Mouse (Mus musculus): Measurements from ENCODE around the gene Spats1. TPM values are rescaled to one million over a fixed set of nuclear protein-coding genes. Genes with fewer than 3 reads are reported as not detected.
"Not testable (repeated sequence)": the region's sequence is repeated elsewhere in the genome, so short reads cannot be mapped to it uniquely, and the experiment has no call there.

Spats1 gene
- polyA plus RNA-seq, 1 experiment from 2014 or later = 0.51 TPM

DNA sequence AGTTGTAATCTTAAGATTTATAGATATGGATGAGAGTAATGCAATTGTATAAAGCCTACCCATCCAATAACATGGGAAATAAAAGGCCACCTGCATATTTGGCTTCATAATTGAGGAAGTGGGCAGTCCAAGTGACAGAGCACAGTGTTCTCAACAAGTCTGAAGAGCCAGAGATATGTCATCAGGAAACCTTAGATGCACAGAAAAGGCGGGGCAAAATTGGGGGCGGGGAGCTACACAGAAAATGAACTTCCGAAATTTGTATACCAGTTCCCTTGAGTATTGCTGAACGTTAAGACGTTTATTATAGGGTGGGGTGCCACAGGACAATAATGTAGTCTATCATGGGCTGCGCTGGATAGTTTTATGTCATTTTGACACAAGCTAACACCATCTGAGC lies 25.1 kb downstream of the Spats1 start:
- in situ Hi-C loops (cut with MboI; ENCODE audit: low pct_unique_long_range_greater_than_20kb) = no loop called here
- ATAC-seq = no peak

GRCm38 (mm10) chr17:45449586-45449985 lies 25.6 kb downstream of the Spats1 start:
- H3K27me3 ChIP-seq = no peaks in the 10 kb centered on the region
- POLR2A ChIA-PET = no interaction called here
- in situ Hi-C loops (cut with MboI; ENCODE audit: low pct_unique_long_range_greater_than_20kb) = no loop called here
- DNase-seq (ENCODE audit: low read depth, low spot score) (no peak), ATAC-seq (no peak)
- no peak for TF ChIP-seq CTCF (IDR thresholded peaks at IDR 0.05)
- CTCF ChIA-PET = interaction anchor here (1.0 kb wide), 1 partner anchor 16 kb away, joined by 3 read pairs; no protein-coding TSS in a partner anchor

More for the DNA sequence above, 25.1 kb downstream of the Spats1 start:
- no peaks in the 10 kb centered on the region for H3K27me3 ChIP-seq
- no peak for TF ChIP-seq CTCF (IDR thresholded peaks at IDR 0.05)
- DNase-seq (ENCODE audit: low read depth, low spot score) = no peak
- ChIA-PET CTCF (interaction anchor here (1.0 kb wide), 1 partner anchor 17 kb away, joined by 3 read pairs; no protein-coding TSS in a partner anchor), POLR2A (interaction anchor here (0.7 kb wide), 2 partner anchors 13 to 485 kb away, joined by 3 to 6 read pairs; no protein-coding TSS in a partner anchor)

DNA sequence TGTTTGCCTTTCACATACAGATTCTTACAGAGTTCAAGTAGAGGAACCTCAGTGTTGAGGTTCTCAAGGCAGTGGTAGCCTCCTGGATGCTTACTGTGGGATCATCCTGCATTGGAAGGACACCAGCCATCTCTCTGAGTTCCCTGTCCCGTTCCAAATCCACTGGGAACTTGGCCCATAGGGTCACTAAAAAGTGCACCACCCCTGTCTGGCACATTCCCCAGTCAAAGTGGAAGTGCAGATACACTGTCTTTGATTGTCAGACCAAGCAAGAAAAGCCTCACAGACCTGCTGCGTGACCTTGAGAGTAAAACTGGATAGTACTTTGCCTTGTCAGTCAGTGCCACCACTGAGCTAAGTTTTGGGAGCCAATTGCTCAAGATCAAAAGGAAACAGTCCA lies 28.2 kb downstream of the Spats1 start:
- ChIA-PET POLR2A (no interaction called here), CTCF (interaction anchor here (1.5 kb wide), 1 partner anchor 12 kb away, joined by 3 read pairs; no protein-coding TSS in a partner anchor)
- DNase-seq (ENCODE audit: low read depth, low spot score) (no peak), ATAC-seq (no peak)
- in situ Hi-C loops (cut with MboI; ENCODE audit: low pct_unique_long_range_greater_than_20kb) = no loop called here
- no peak for TF ChIP-seq CTCF (IDR thresholded peaks at IDR 0.05)
- no peaks in the 10 kb centered on the region for H3K27me3 ChIP-seq

- ATAC-seq = peak; percentile 39
- DNase-seq (ENCODE audit: low read depth, low spot score) = peak; percentile 28
- CTCF ChIA-PET = interaction anchor here (1.5 to 1.9 kb wide), 2 partner anchors 9 to 11 kb away, joined by 3 to 4 read pairs; no protein-coding TSS in a partner anchor
- no peak for TF ChIP-seq CTCF (IDR thresholded peaks at IDR 0.05)
- H3K27me3 ChIP-seq = no peaks in the 10 kb centered on the region
- in situ Hi-C loops (cut with MboI; ENCODE audit: low pct_unique_long_range_greater_than_20kb) = no loop called here
- POLR2A ChIA-PET = no interaction called here
These were observed 29.3 kb downstream of the Spats1 start for GRCm38 (mm10) chr17:45445923-45446322.

- in situ Hi-C loops (cut with MboI; ENCODE audit: low pct_unique_long_range_greater_than_20kb) = no loop called here
- no peaks in the 10 kb centered on the region for H3K27me3 ChIP-seq
- no peak for DNase-seq (ENCODE audit: low read depth, low spot score)
- ATAC-seq = no peak
- POLR2A ChIA-PET = no interaction called here
- TF ChIP-seq CTCF (IDR thresholded peaks at IDR 0.05) = no peak
- CTCF ChIA-PET = interaction anchor here (1.5 kb wide), 1 partner anchor 12 kb away, joined by 3 read pairs; no protein-coding TSS in a partner anchor
These were observed 41.0 kb downstream of the Spats1 start for GRCm38 (mm10) chr17:45434262-45434590.

DNA sequence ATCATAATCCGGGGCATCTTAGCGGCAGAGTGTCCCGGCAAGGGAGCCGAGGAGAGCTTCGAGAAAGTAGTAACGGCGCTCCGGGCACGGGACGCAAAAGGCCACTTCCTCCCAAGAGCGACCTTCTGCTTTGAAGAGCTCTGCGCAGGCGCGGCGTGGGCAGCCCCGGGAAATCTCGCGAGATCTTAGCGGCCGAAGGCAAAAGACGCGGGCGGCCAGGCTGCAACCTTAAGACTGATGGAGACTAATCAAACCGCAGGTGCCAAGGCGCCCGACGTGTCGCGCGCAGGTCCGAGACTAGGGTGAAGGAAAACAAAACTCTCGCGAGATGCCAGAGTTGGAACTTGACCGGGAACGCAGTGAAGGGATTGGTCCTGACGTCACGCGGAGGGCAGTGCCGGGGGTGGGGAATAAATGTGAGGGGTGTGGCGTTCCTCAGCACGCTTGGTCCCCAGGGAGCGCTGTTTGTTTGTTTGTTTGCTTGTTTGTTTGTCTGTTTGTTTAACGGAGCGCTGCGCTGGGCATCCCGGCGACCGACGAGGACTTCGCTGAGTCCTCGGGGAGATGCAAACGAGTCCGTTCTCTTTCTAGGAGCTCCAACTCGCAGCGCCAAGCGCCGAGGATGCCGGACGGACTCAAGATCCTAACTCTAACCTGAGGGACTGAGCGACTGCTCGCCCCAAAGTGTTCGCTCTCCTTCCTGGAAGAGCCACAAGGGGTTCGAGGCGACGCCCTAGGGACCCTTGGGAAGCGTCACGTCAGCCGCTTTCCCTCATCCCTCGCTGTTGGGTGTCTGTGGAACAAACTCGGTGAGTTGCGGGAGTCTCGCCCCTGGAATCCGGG lies 41.6 kb downstream of the Spats1 start, which contains the start of gene Cdc5l:
Cdc5l (minus strand) TSS at position 319 of the 843 bp plus-strand sequence.
- CTCF ChIA-PET = interaction anchor here (0.7 to 1.1 kb wide), 2 partner anchors 12 to 16 kb away, joined by 3 read pairs; no protein-coding TSS in a partner anchor
- TF ChIP-seq CTCF (IDR thresholded peaks at IDR 0.05) = no peak
- DNase-seq (ENCODE audit: low read depth, low spot score) = peak; percentile 94
- ATAC-seq = peak; percentile 88
- in situ Hi-C loops (cut with MboI; ENCODE audit: low pct_unique_long_range_greater_than_20kb) = no loop called here
- POLR2A ChIA-PET = interaction anchor here (0.8 to 1.1 kb wide), 2 partner anchors 11 to 13 kb away, joined by 5 read pairs; no protein-coding TSS in a partner anchor
- no peaks in the 10 kb centered on the region for H3K27me3 ChIP-seq

GRCm38 (mm10) chr17:45432706-45433398 lies 42.4 kb downstream of the Spats1 start:
- DNase-seq (ENCODE audit: low read depth, low spot score) = no peak
- CTCF ChIA-PET = interaction anchor here (0.7 to 1.2 kb wide), 3 partner anchors 11 to 17 kb away, joined by 3 read pairs; no protein-coding TSS in a partner anchor
- in situ Hi-C loops (cut with MboI; ENCODE audit: low pct_unique_long_range_greater_than_20kb) = no loop called here

GRCm38 (mm10) chr17:45432007-45432406 lies 43.2 kb downstream of the Spats1 start:
- CTCF ChIA-PET = interaction anchor here (0.7 to 1.2 kb wide), 2 partner anchors 10 to 29 kb away, joined by 3 read pairs; no protein-coding TSS in a partner anchor
- ATAC-seq (no peak), DNase-seq (ENCODE audit: low read depth, low spot score) (no peak)
- TF ChIP-seq CTCF (IDR thresholded peaks at IDR 0.05) = no peak
- POLR2A ChIA-PET = no interaction called here
- no peaks in the 10 kb centered on the region for H3K27me3 ChIP-seq
- in situ Hi-C loops (cut with MboI; ENCODE audit: low pct_unique_long_range_greater_than_20kb) = no loop called here

More at GRCm38 (mm10) chr17:45432706-45433398, 42.4 kb downstream of the Spats1 start:
- TF ChIP-seq CTCF (IDR thresholded peaks at IDR 0.05) = no peak
- H3K27me3 ChIP-seq = no peaks in the 10 kb centered on the region
- ATAC-seq = peak; percentile 29
- POLR2A ChIA-PET = interaction anchor here (0.8 to 1.1 kb wide), 2 partner anchors 11 to 12 kb away, joined by 5 read pairs; no protein-coding TSS in a partner anchor

GRCm38 (mm10) chr17:45417387-45417786 lies 57.8 kb downstream of the Spats1 start:
- in situ Hi-C loops (cut with MboI; ENCODE audit: low pct_unique_long_range_greater_than_20kb) = no loop called here
- DNase-seq (ENCODE audit: low read depth, low spot score) = no peak
- ChIA-PET CTCF (no interaction called here), POLR2A (no interaction called here)
- no peak for ATAC-seq
- no peaks in the 10 kb centered on the region for H3K27me3 ChIP-seq
- no peak for TF ChIP-seq CTCF (IDR thresholded peaks at IDR 0.05)

DNA sequence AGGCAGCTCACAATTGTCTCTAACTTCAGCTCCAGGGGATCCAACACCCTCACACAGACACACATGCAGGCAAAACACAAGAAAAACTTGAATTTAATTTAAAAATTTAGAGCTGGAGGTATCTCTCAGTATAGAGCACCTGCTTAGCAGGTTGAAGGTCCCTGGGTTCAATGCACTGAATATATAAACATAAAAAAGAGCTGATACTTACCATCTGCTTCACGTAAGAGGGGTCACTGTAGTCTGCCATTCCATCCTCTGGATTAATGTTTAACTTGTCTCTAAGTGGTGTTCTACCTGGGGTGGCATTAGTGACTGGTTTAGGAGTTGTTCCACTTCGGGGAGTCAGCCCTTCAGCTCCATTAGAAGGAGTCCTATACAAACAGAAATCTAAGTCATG lies 63.6 kb downstream of the Spats1 start:
- in situ Hi-C loops (cut with MboI; ENCODE audit: low pct_unique_long_range_greater_than_20kb); H3K27me3 ChIP-seq; POLR2A ChIA-PET; ATAC-seq; DNase-seq (ENCODE audit: low read depth, low spot score): not testable (repeated sequence)
- CTCF ChIA-PET = interaction anchor here (0.8 to 1.8 kb wide), 4 partner anchors 9 to 15 kb away, joined by 3 to 14 read pairs (median 3); no protein-coding TSS in a partner anchor
